Mouse (Mus musculus) kidney, postnatal 0 days (tissue): ENCODE results near the gene Kcnn3. TPM values are rescaled to one million over a fixed set of nuclear protein-coding genes. Genes with fewer than 3 reads are reported as not detected.

Experiments used
- ATAC-seq: fragments of 200-750 bp; cut with Nextera tagmentation; replicated peaks from 2 replicates; pipeline ENCODE4 v1.8.0; 2017; ENCODE audit warnings: low read depth, moderate number of reproducible peaks, moderate TSS enrichment, moderate library complexity; ENCODE audit not compliant: low FRiP score
- DNase-seq: peaks from one replicate; pipeline ENCODE4 v3.0.0-alpha.2; 2016; ENCODE audit warnings: low spot score
- H3K27ac ChIP-seq: fragments of 300-500 bp; sonication (generic); 2 replicates; pipeline ENCODE4 v1.5.1; 2014; ENCODE audit warnings: mild to moderate bottlenecking
- H3K27me3 ChIP-seq: fragments of 300-500 bp; sonication (generic); 2 replicates; pipeline ENCODE4 v1.6.1; 2014; ENCODE audit warnings: low read length, mixed read lengths; ENCODE audit not compliant: insufficient read depth
- H3K36me3 ChIP-seq: fragments of 300-500 bp; sonication (generic); 2 replicates; pipeline ENCODE4 v1.6.1; 2014; ENCODE audit warnings: low read length, mixed read lengths; ENCODE audit not compliant: insufficient read depth
- H3K4me1 ChIP-seq: fragments of 300-500 bp; sonication (generic); replicated peaks from 2 replicates; pipeline ENCODE4 v1.6.1; 2014; ENCODE audit warnings: antibody characterized with exemption, low read length, mixed read lengths; ENCODE audit not compliant: insufficient read depth
- H3K4me2 ChIP-seq: fragments of 300-500 bp; sonication (generic); 2 replicates; pipeline ENCODE4 v1.6.1; 2014; ENCODE audit warnings: mild to moderate bottlenecking, low read length, moderate library complexity, mixed read lengths
- H3K4me3 ChIP-seq: fragments of 300-500 bp; sonication (generic); replicated peaks from 2 replicates; pipeline ENCODE4 v1.5.1; 2014; ENCODE audit warnings: low read depth, low read length
- H3K9ac ChIP-seq: fragments of 300-500 bp; sonication (generic); 2 replicates; pipeline ENCODE4 v1.6.1; 2014; ENCODE audit warnings: low read depth, low read length
- H3K9me3 ChIP-seq: fragments of 300-500 bp; sonication (generic); replicated peaks from 2 replicates; pipeline ENCODE4 v1.6.1; 2016; ENCODE audit warnings: low read length, inconsistent platforms, mixed read lengths
- CTCF ChIP-seq: IDR thresholded peaks from 2 replicates; pipeline ENCODE4 v1.5.1; 2016; ENCODE audit warnings: antibody characterized with exemption, low read depth, mild to moderate bottlenecking, moderate library complexity
- WGBS: fragments of 180-500 bp; shearing (Covaris S2); extraction: QIAGEN DNeasy Blood & Tissue Kit; methylation state at CpG from one replicate; pipeline ENCODE4 v1.1.7; 2014; 5-methylcytosine and 5-hydroxymethylcytosine counted together
- polyA plus RNA-seq: library from polyadenylated mRNA; unstranded; fragments of >200 nt; fragmentation: Nextera tagmentation; extraction: Ambion mirVana; gene quantifications from 2 replicates; pipeline ENCODE4 v1.2.1, GENCODE M21; 2015

Gene Kcnn3
- polyA plus RNA-seq, 1 experiment from 2014 or later, result 1.6 TPM

- peak overlapping the region; percentile 89 for H3K4me3 ChIP-seq
- H3K4me1 ChIP-seq, result no peaks in the 10 kb centered on the region
- no peak overlapping the region for H3K27ac ChIP-seq
- no peak for TF ChIP-seq CTCF
- no peaks in the 10 kb centered on the region for H3K27me3 ChIP-seq
- no peaks in the 10 kb centered on the region for H3K36me3 ChIP-seq
- no peak overlapping the region for H3K9ac ChIP-seq
- no peak for DNase-seq
- H3K9me3 ChIP-seq, result no peaks in the 10 kb centered on the region
- ATAC-seq, result no peak
- WGBS, result 63% methylated on average over 6 of the region's 6 CpGs
- H3K4me2 ChIP-seq, result peak overlapping the region; percentile 96
Measured at GRCm38 (mm10) chr3:89715967-89716256, 195.9 kb downstream of the Kcnn3 start.

- no peak for DNase-seq
- Histone ChIP-seq H3K36me3 (no peaks in the 10 kb centered on the region), H3K9me3 (no peaks in the 10 kb centered on the region), H3K27ac (no peak overlapping the region), H3K4me3 (no peak overlapping the region), H3K9ac (no peak overlapping the region), H3K27me3 (no peaks in the 10 kb centered on the region), H3K4me2 (no peak overlapping the region), H3K4me1 (no peaks in the 10 kb centered on the region)
- no peak for TF ChIP-seq CTCF
- ATAC-seq, result no peak
Measured at GRCm38 (mm10) chr3:89722032-89722431, 202.1 kb downstream of the Kcnn3 start.

- no peak for ATAC-seq
Measured at GRCm38 (mm10) chr3:89723400-89724084, 203.6 kb downstream of the Kcnn3 start.

More at GRCm38 (mm10) chr3:89723400-89724084, 203.6 kb downstream of the Kcnn3 start:
- Histone ChIP-seq H3K4me2 (no peak overlapping the region), H3K27ac (no peak overlapping the region), H3K9me3 (no peaks in the 10 kb centered on the region), H3K4me1 (no peaks in the 10 kb centered on the region), H3K4me3 (no peak overlapping the region), H3K9ac (no peak overlapping the region), H3K36me3 (no peaks in the 10 kb centered on the region), H3K27me3 (no peaks in the 10 kb centered on the region)
- no peak for TF ChIP-seq CTCF
- WGBS, result 79% methylated on average over 7 of the region's 7 CpGs
- no peak for DNase-seq

Other genes starting within 250 kb of the Kcnn3 start
- gene Slc50a1, start 249.6 kb upstream of the Kcnn3 start, polyA plus RNA-seq, result 75.8 and 82.2 TPM in 2 replicates
- gene Efna1, start 239.0 kb upstream of the Kcnn3 start, polyA plus RNA-seq, result 79.5 and 83.5 TPM in 2 replicates
- 4.2 and 6.1 TPM in 2 replicates for gene Efna3, start 197.2 kb upstream of the Kcnn3 start, polyA plus RNA-seq
- gene Efna4, start 182.1 kb upstream of the Kcnn3 start, polyA plus RNA-seq, result 24.4 and 25.4 TPM in 2 replicates
- gene Adam15, start 170.2 kb upstream of the Kcnn3 start, polyA plus RNA-seq, result 85.4 and 90.7 TPM in 2 replicates
- 0.57 and 0.62 TPM in 2 replicates for gene Dcst2, start 158.2 kb upstream of the Kcnn3 start, polyA plus RNA-seq
- 6.2 TPM in 2 replicates for gene Dcst1, start 154.9 kb upstream of the Kcnn3 start, polyA plus RNA-seq
- gene Zbtb7b, start 125.4 kb upstream of the Kcnn3 start, polyA plus RNA-seq, result 4.3 TPM in 2 replicates
- gene Lenep, start 117.4 kb upstream of the Kcnn3 start, polyA plus RNA-seq, result 0.16 TPM in 1 of 2 replicates, not detected in the other
- gene Flad1, start 108.3 kb upstream of the Kcnn3 start, polyA plus RNA-seq, result 28.8 and 29.8 TPM in 2 replicates
- gene Cks1b, start 101.8 kb upstream of the Kcnn3 start, polyA plus RNA-seq, result 315 and 326 TPM in 2 replicates
- 72.0 and 73.2 TPM in 2 replicates for gene Shc1, start 101.7 kb upstream of the Kcnn3 start, polyA plus RNA-seq
- gene Pygo2, start 90.0 kb upstream of the Kcnn3 start, polyA plus RNA-seq, result 29.2 and 30.3 TPM in 2 replicates
- 65.2 and 67.1 TPM in 2 replicates for gene Pbxip1, start 83.5 kb upstream of the Kcnn3 start, polyA plus RNA-seq
- gene Pmvk, start 65.6 kb upstream of the Kcnn3 start, polyA plus RNA-seq, result 52.7 and 54.5 TPM in 2 replicates
- 9.6 and 10.5 TPM in 2 replicates for gene Adar, start 194.9 kb downstream of the Kcnn3 start, polyA plus RNA-seq
- 0.36 and 0.47 TPM in 2 replicates for gene Chrnb2, start 244.5 kb downstream of the Kcnn3 start, polyA plus RNA-seq